Mouse (Mus musculus): ENCODE measurements around the gene Disp2.

- TF ChIP-seq CTCF (IDR thresholded peaks at IDR 0.05; ENCODE audit: control insufficient read depth, insufficient read depth, low read length) (no peak), POLR2A (IDR thresholded peaks at IDR 0.05; ENCODE audit: borderline replicate concordance, control insufficient read depth, low read depth, low read length) (no peak)
Observed at GRCm38 (mm10) chr2:118760311-118761025, 19.1 kb upstream of the Disp2 start.

Data from bone marrow, adult 2 months (tissue).